Mouse (Mus musculus) liver, embryonic 12.5 days (tissue): ENCODE results near the gene Rhox7a. TPM values are rescaled to one million over a fixed set of nuclear protein-coding genes. Genes with fewer than 3 reads are reported as not detected.
"Not testable (repeated sequence)": the region's sequence is repeated elsewhere in the genome, so short reads cannot be mapped to it uniquely, and the experiment has no call there.

Experiments
- ATAC-seq: fragments of 200-750 bp; cut with Nextera tagmentation; 2 replicates; pipeline ENCODE4 v1.8.0; 2017; ENCODE audit warnings: moderate number of reproducible peaks, mild to moderate bottlenecking, moderate library complexity
- H3K27ac ChIP-seq: fragments of 300-500 bp; sonication (generic); 2 replicates; pipeline ENCODE4 v1.5.1; 2016; ENCODE audit warnings: mild to moderate bottlenecking
- H3K27me3 ChIP-seq: fragments of 300-500 bp; sonication (generic); replicated peaks from 2 replicates; pipeline ENCODE4 v1.6.1; 2016; ENCODE audit warnings: mild to moderate bottlenecking, moderate library complexity
- H3K36me3 ChIP-seq: fragments of 300-500 bp; sonication (generic); 2 replicates; pipeline ENCODE4 v1.6.1; 2016; ENCODE audit warnings: mild to moderate bottlenecking, moderate library complexity
- H3K4me1 ChIP-seq: fragments of 300-500 bp; sonication (generic); 2 replicates; pipeline ENCODE4 v1.6.1; 2016
- H3K4me2 ChIP-seq: fragments of 300-500 bp; sonication (generic); 2 replicates; pipeline ENCODE4 v1.6.1; 2016; ENCODE audit warnings: mild to moderate bottlenecking, moderate library complexity
- H3K4me3 ChIP-seq: fragments of 300-500 bp; sonication (generic); 2 replicates; pipeline ENCODE4 v1.5.1; 2016; ENCODE audit warnings: mild to moderate bottlenecking, moderate library complexity
- H3K9ac ChIP-seq: fragments of 300-500 bp; sonication (generic); 2 replicates; pipeline ENCODE4 v1.6.1; 2016; ENCODE audit warnings: mild to moderate bottlenecking, moderate library complexity
- H3K9me3 ChIP-seq: fragments of 300-500 bp; sonication (generic); replicated peaks from 2 replicates; pipeline ENCODE4 v1.6.1; 2016; ENCODE audit warnings: mild to moderate bottlenecking, moderate library complexity
- WGBS: fragments of 180-500 bp; shearing (Covaris S2); methylation state at CpG from one replicate; pipeline ENCODE4 v1.1.7; 2016; ENCODE audit not compliant: insufficient replicate concordance; 5-methylcytosine and 5-hydroxymethylcytosine counted together
- polyA plus RNA-seq: library from polyadenylated mRNA; unstranded; fragments of >200 nt; fragmentation: Nextera tagmentation; extraction: Ambion mirVana; gene quantifications from 2 replicates; pipeline ENCODE4 v1.2.1, GENCODE M21; 2016

Gene Rhox7a
- polyA plus RNA-seq, result not detected in 2 replicates

DNA sequence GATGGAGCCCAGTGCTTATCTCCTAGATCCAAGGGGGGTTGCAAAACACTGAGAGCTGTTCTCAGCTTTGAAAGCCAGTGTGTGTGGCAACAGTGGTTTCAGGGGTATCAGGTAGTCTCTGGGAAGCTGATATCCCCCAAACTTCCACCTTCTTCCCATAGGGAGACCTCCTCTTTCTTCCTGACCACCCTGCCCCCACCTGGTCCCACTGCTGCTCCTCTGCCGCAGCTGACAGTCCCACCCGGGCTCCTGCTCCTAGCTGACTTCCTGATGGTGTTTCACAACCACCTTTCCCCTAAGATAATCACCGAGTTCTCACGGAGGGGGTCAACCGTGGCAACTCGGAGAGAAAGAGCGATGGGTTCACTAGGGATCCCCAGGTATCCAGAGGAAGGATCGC is at the start of gene Rhox7a:
Rhox7a (plus strand) TSS at position 301 of the 400 bp plus-strand sequence.
- H3K4me1 ChIP-seq, H3K9ac ChIP-seq, H3K27me3 ChIP-seq, ATAC-seq, H3K4me3 ChIP-seq, H3K36me3 ChIP-seq, H3K27ac ChIP-seq, H3K4me2 ChIP-seq, H3K9me3 ChIP-seq: not testable (repeated sequence)
- WGBS, result 55% methylated on average over 8 of the region's 8 CpGs

- no peaks in the 10 kb centered on the region for H3K27me3 ChIP-seq
- no peaks in the 10 kb centered on the region for H3K36me3 ChIP-seq
- no peak overlapping the region for H3K9ac ChIP-seq
- no peaks in the 10 kb centered on the region for H3K4me1 ChIP-seq
- no peak overlapping the region for H3K27ac ChIP-seq
- H3K4me3 ChIP-seq, result no peak overlapping the region
- no peak overlapping the region for H3K4me2 ChIP-seq
- no peaks in the 10 kb centered on the region for H3K9me3 ChIP-seq
- WGBS, result 63% methylated on average over 15 of the region's 15 CpGs
- no peak for ATAC-seq
Measured at GRCm38 (mm10) chrX:37807286-37808080, 24.0 kb upstream of the Rhox7a start.

DNA sequence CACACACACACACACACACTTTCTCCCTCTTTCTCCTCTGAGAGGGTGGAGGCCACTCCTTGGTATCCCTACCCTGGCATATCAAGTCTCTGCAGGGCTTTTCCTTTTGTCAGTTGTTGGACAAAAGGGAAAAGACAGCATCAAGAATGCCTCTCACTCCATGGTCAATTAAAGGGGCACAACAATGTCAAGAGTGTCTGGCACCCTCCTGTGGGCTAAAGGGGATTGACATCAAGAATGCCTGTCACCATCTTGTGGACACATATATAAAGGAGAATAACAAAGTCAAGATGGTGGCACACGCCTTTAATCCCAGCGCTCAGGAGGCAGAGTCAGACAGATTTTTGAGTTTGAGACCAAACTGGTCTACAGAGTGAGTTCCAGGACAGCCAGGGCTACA is 22.1 kb upstream of the Rhox7a start:
- H3K9ac ChIP-seq, result no peak overlapping the region
- 65% methylated on average over 2 of the region's 2 CpGs for WGBS
- H3K27me3 ChIP-seq, result no peaks in the 10 kb centered on the region
- no peak for ATAC-seq
- no peak overlapping the region for H3K27ac ChIP-seq
- H3K4me3 ChIP-seq, result no peak overlapping the region
- H3K9me3 ChIP-seq, result no peaks in the 10 kb centered on the region
- H3K4me1 ChIP-seq, result no peaks in the 10 kb centered on the region
- no peaks in the 10 kb centered on the region for H3K36me3 ChIP-seq
- no peak overlapping the region for H3K4me2 ChIP-seq

DNA sequence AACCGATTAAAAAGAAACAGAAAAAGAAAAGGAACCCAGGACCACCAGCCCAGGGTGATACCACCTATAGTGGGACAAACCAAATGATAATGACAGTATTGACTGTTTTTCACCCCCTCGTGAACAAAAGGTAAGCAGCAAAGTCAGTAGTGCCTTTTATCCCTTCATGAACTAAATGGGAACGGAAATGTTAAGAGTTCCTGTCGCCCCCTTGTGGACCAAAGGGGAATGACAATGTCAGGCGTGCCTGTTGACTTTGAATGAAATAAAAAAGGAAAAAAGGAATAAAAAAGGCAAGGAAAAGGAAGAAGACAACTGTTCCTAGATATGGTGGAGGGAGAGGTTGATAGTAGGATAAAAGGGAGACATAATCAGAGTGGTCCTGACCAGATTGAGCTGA is 20.3 kb upstream of the Rhox7a start:
- H3K27ac ChIP-seq, result no peak overlapping the region
- H3K36me3 ChIP-seq, result no peaks in the 10 kb centered on the region
- H3K9ac ChIP-seq, result no peak overlapping the region
- H3K4me3 ChIP-seq, result no peak overlapping the region
- 15% methylated on average over 5 of the region's 5 CpGs for WGBS
- H3K9me3 ChIP-seq, result no peaks in the 10 kb centered on the region
- H3K4me1 ChIP-seq, result no peaks in the 10 kb centered on the region
- H3K4me2 ChIP-seq, result no peak overlapping the region
- no peaks in the 10 kb centered on the region for H3K27me3 ChIP-seq
- no peak for ATAC-seq

GRCm38 (mm10) chrX:37815665-37816064 is 15.8 kb upstream of the Rhox7a start:
- Histone ChIP-seq H3K27me3 (no peaks in the 10 kb centered on the region), H3K9me3 (no peaks in the 10 kb centered on the region), H3K27ac (no peak overlapping the region), H3K9ac (no peak overlapping the region), H3K4me2 (no peak overlapping the region), H3K4me1 (no peaks in the 10 kb centered on the region), H3K4me3 (no peak overlapping the region), H3K36me3 (no peaks in the 10 kb centered on the region)
- WGBS, result 61% methylated on average over 10 of the region's 10 CpGs
- no peak for ATAC-seq

- not testable (repeated sequence) for H3K36me3 ChIP-seq, H3K4me2 ChIP-seq, H3K4me1 ChIP-seq, H3K9me3 ChIP-seq, H3K27ac ChIP-seq, H3K4me3 ChIP-seq, ATAC-seq, H3K9ac ChIP-seq, H3K27me3 ChIP-seq
- WGBS, result 77% methylated on average over 4 of the region's 12 CpGs
Measured at GRCm38 (mm10) chrX:37826610-37827009, 4.9 kb upstream of the Rhox7a start, which contains the start of gene Rhox6. Gene Rhox6, plus strand, starts transcription at chrX:37826910.

DNA sequence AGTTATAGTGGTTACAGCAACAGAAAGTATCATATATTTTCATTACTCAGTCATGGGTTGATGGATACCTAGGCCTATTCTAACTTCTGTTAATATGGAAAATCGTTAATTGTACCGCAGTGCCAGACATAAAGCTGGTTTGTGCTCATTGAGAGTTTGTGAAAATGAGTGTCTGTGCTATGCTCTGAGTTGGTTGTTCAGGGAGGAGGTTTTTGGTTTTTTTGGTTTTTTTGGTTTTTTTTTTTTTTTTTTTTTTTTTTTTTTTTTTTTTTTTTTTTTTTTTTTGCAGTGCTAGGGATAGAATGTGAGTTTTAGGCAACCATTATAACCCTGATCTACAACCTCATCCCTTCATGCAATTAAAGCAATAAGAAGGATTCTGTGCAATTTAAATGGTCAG is 40.2 kb downstream of the Rhox7a start:
- Histone ChIP-seq H3K36me3 (no peaks in the 10 kb centered on the region), H3K27me3 (no peaks in the 10 kb centered on the region), H3K9me3 (no peaks in the 10 kb centered on the region), H3K27ac (no peak overlapping the region), H3K4me2 (no peak overlapping the region), H3K4me1 (no peaks in the 10 kb centered on the region), H3K9ac (no peak overlapping the region), H3K4me3 (no peak overlapping the region)
- no peak for ATAC-seq
- WGBS, result 87% methylated on average over 2 of the region's 2 CpGs

DNA sequence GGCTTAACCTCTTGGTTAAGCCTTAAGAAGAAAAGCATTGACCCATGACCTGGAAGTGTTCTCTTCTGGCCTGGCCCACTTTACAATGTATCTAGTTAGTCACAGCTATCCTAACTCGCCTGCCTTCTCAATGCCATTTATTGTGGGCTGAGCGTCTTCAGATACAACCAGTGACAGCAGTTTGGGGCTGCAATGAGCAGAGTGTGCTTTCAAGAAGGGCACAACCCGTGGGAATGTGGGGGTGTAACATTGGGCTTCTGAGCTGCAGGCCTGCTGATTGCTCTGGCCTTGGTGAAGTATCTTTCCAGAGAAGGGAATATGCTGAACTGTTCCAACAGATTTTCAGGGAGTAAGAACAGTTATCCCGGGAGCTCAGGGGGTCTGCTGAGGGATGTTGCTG is 47.4 kb downstream of the Rhox7a start, which contains the start of gene Rhox8:
Rhox8 (minus strand) TSS at position 101 of the 400 bp plus-strand sequence.
- Histone ChIP-seq H3K4me2 (no peak within 1 kb of the TSS), H3K4me3 (no peak within 1 kb of the TSS), H3K9ac (no peak within 1 kb of the TSS), H3K36me3 (no peaks in the 10 kb centered on the region), H3K27me3 (no peaks in the 10 kb centered on the region), H3K4me1 (no peaks in the 10 kb centered on the region), H3K27ac (no peak within 1 kb of the TSS), H3K9me3 (no peaks in the 10 kb centered on the region)
- no peak for ATAC-seq
- 68% methylated on average over 4 of the region's 4 CpGs for WGBS

Other genes with a start within 250 kb of the Rhox7a start
- gene Rhox4f, start 224.0 kb upstream of the Rhox7a start, polyA plus RNA-seq, result not detected in 2 replicates
- not detected in 2 replicates for gene Rhox3g, start 203.1 kb upstream of the Rhox7a start, polyA plus RNA-seq
- gene Rhox2g, start 188.2 kb upstream of the Rhox7a start, polyA plus RNA-seq, result not detected in 2 replicates
- not detected in 2 replicates for gene Rhox4g, start 180.4 kb upstream of the Rhox7a start, polyA plus RNA-seq
- not detected in 2 replicates for gene Rhox3h, start 162.9 kb upstream of the Rhox7a start, polyA plus RNA-seq
- not detected in 2 replicates for gene Rhox2h, start 158.4 kb upstream of the Rhox7a start, polyA plus RNA-seq
- 7.3 and 7.5 TPM in 2 replicates for gene Rhox5, start 26.8 kb upstream of the Rhox7a start, polyA plus RNA-seq
- gene Rhox6, start 4.8 kb upstream of the Rhox7a start, polyA plus RNA-seq, result not detected in 2 replicates
- not detected in 2 replicates for gene Rhox8, start 47.3 kb downstream of the Rhox7a start, polyA plus RNA-seq
- not detected in 2 replicates for gene Rhox7b, start 65.5 kb downstream of the Rhox7a start, polyA plus RNA-seq
- gene Rhox9, start 70.1 kb downstream of the Rhox7a start, polyA plus RNA-seq, result not detected in 2 replicates
- gene Btg1-ps1, start 187.1 kb downstream of the Rhox7a start, polyA plus RNA-seq, result not detected in 2 replicates
- gene Btg1-ps2, start 211.4 kb downstream of the Rhox7a start, polyA plus RNA-seq, result not detected in 2 replicates
- gene Rhox10, start 234.8 kb downstream of the Rhox7a start, polyA plus RNA-seq, result not detected in 2 replicates